Mouse (Mus musculus) liver, embryonic 14.5 days (tissue): ENCODE results near the gene Dync1i2. TPM values are rescaled to one million over a fixed set of nuclear protein-coding genes. Genes with fewer than 3 reads are reported as not detected.

Source experiments
- ATAC-seq: fragments of 200-750 bp; cut with Nextera tagmentation; 2 replicates; pipeline ENCODE4 v1.8.0; 2017; ENCODE audit warnings: moderate number of reproducible peaks, mild to moderate bottlenecking, moderate library complexity; ENCODE audit not compliant: insufficient read depth
- DNase-seq, 3 experiments: peaks; one replicate each; pipeline ENCODE4 v3.0.0-alpha.2; 2012 to 2013; ENCODE audit warnings: low read depth in 3 of 3, low spot score in 3 of 3
- H3K27ac ChIP-seq: fragments of 300-500 bp; sonication (generic); 2 replicates; pipeline ENCODE4 v1.5.1; 2014; ENCODE audit warnings: moderate library complexity, mild to moderate bottlenecking, control low read depth, inconsistent platforms
- H3K27me3 ChIP-seq: fragments of 300-500 bp; sonication (generic); 2 replicates; pipeline ENCODE4 v1.6.1; 2014; ENCODE audit warnings: mild to moderate bottlenecking, low read length, moderate library complexity; ENCODE audit not compliant: control insufficient read depth, insufficient read depth
- H3K36me3 ChIP-seq: fragments of 300-500 bp; sonication (generic); replicated peaks from 2 replicates; pipeline ENCODE4 v1.6.1; 2014; ENCODE audit warnings: low read depth; ENCODE audit not compliant: control insufficient read depth, insufficient read depth
- H3K4me1 ChIP-seq, 2 experiments: fragments of 200-500 bp in 1 of 2; fragments of 300-500 bp in 1 of 2; sonication (generic) in 1 of 2; replicated peaks; 2 replicates each; pipeline ENCODE4 v1.6.1; 2012 to 2014; ENCODE audit warnings: antibody characterized with exemption in 1 of 2, inconsistent platforms in 1 of 2, low read length in 1 of 2; ENCODE audit not compliant: control insufficient read depth in 2 of 2, insufficient read depth in 2 of 2
- H3K4me2 ChIP-seq: fragments of 300-500 bp; sonication (generic); 2 replicates; pipeline ENCODE4 v1.6.1; 2014; ENCODE audit warnings: low read depth, mild to moderate bottlenecking, control low read depth, moderate library complexity
- H3K4me3 ChIP-seq, 2 experiments: fragments of 200-500 bp in 1 of 2; fragments of 300-500 bp in 1 of 2; sonication (generic) in 1 of 2; 2 replicates each; pipeline ENCODE4 v1.5.1; 2012 to 2014; ENCODE audit warnings: low read depth in 2 of 2, low read length in 2 of 2, mild to moderate bottlenecking in 2 of 2, control low read depth in 1 of 2, inconsistent platforms in 1 of 2, moderate library complexity in 1 of 2; ENCODE audit not compliant: insufficient read depth in 1 of 2
- H3K9ac ChIP-seq: fragments of 300-500 bp; sonication (generic); replicated peaks from 2 replicates; pipeline ENCODE4 v1.6.1; 2014; ENCODE audit warnings: mild to moderate bottlenecking, control low read depth, moderate library complexity
- H3K9me3 ChIP-seq: fragments of 300-500 bp; sonication (generic); 2 replicates; pipeline ENCODE4 v1.6.1; 2016; ENCODE audit warnings: low read length, mixed read lengths; ENCODE audit not compliant: control insufficient read depth
- CTCF ChIP-seq: IDR thresholded peaks from 2 replicates; pipeline ENCODE4 v1.5.1; 2016; ENCODE audit warnings: antibody characterized with exemption, low read depth, control low read depth
- EP300 ChIP-seq: IDR thresholded peaks from 2 replicates; pipeline ENCODE4 v1.6.1; 2016; ENCODE audit warnings: antibody characterized with exemption, low read depth
- WGBS: fragments of 180-500 bp; shearing (Covaris S2); extraction: QIAGEN DNeasy Blood & Tissue Kit; methylation state at CpG from one replicate; pipeline ENCODE4 v1.1.7; 2014; ENCODE audit not compliant: insufficient replicate concordance; 5-methylcytosine and 5-hydroxymethylcytosine counted together
- polyA plus RNA-seq, 2 experiments: library from polyadenylated mRNA; depleted of rRNA in 1 of 2; stranded (reverse) in 1 of 2; unstranded in 1 of 2; fragments of >200 nt; fragmentation: Nextera tagmentation in 1 of 2; extraction: Ambion mirVana in 1 of 2; gene quantifications; 2 replicates each; pipeline versions ENCODE4 v1.2.1 to v1.2.3; 2012 to 2014

The Dync1i2 gene
- polyA plus RNA-seq, 2 experiments: 24.8 to 29.9 TPM

- TF ChIP-seq EP300: no peak
- 0 out of 2 replicates have a peak, but pooled peaks have one; percentile 3 for TF ChIP-seq CTCF
- Histone ChIP-seq H3K36me3 (peaks cover 9% of the 10 kb centered on the region), H3K4me3 (no peak overlapping the region), H3K27me3 (no peaks in the 10 kb centered on the region), H3K27ac (no peak overlapping the region), H3K4me1 (no peaks in the 10 kb centered on the region), H3K4me2 (no peak overlapping the region), H3K9me3 (no peaks in the 10 kb centered on the region), H3K9ac (no peak overlapping the region)
- ATAC-seq (no peak), DNase-seq (no peak)
- 82% methylated on average over 3 of the region's 3 CpGs for WGBS
Observed at GRCm38 (mm10) chr2:71245416-71245815, 33.9 kb downstream of the Dync1i2 start.

- no peak overlapping the region for H3K4me3 ChIP-seq
- TF ChIP-seq CTCF: no peak
- TF ChIP-seq EP300: no peak
- peaks cover 15% of the 10 kb centered on the region for H3K36me3 ChIP-seq
- H3K4me1 ChIP-seq: no peaks in the 10 kb centered on the region
- DNase-seq (no peak), ATAC-seq (no peak)
- H3K27ac ChIP-seq: no peak overlapping the region
- no peaks in the 10 kb centered on the region for H3K9me3 ChIP-seq
- 82% methylated on average over 5 of the region's 5 CpGs for WGBS
- no peak overlapping the region for H3K9ac ChIP-seq
- no peaks in the 10 kb centered on the region for H3K27me3 ChIP-seq
- no peak overlapping the region for H3K4me2 ChIP-seq
Observed at GRCm38 (mm10) chr2:71246096-71246495, 34.6 kb downstream of the Dync1i2 start.

- DNase-seq (no peak), ATAC-seq (no peak)
- Histone ChIP-seq H3K27me3 (no peaks in the 10 kb centered on the region), H3K27ac (no peak overlapping the region), H3K4me1 (no peaks in the 10 kb centered on the region), H3K36me3 (peaks cover 29% of the 10 kb centered on the region), H3K9ac (no peak overlapping the region), H3K9me3 (no peaks in the 10 kb centered on the region), H3K4me3 (no peak overlapping the region), H3K4me2 (no peak overlapping the region)
- TF ChIP-seq EP300 (0 out of 2 replicates have a peak, but pooled peaks have one; percentile 30), CTCF (no peak)
- WGBS: 11% methylated on average over 3 of the region's 3 CpGs
Observed at GRCm38 (mm10) chr2:71248071-71248470, 36.6 kb downstream of the Dync1i2 start.

GRCm38 (mm10) chr2:71250841-71251240 lies 39.3 kb downstream of the Dync1i2 start:
- H3K4me3 ChIP-seq: no peak overlapping the region
- WGBS: 72% methylated on average over 5 of the region's 5 CpGs
- H3K27ac ChIP-seq: no peak overlapping the region
- TF ChIP-seq EP300 (no peak), CTCF (peak; percentile 62)
- DNase-seq (no peak), ATAC-seq (no peak)
- no peaks in the 10 kb centered on the region for H3K27me3 ChIP-seq
- H3K9ac ChIP-seq: no peak overlapping the region
- H3K4me2 ChIP-seq: no peak overlapping the region
- H3K9me3 ChIP-seq: no peaks in the 10 kb centered on the region
- peaks cover 29% of the 10 kb centered on the region for H3K36me3 ChIP-seq
- peaks cover 0 to 5% of the 10 kb centered on the region in 2 experiments; a peak in 1 of 4 replicates for H3K4me1 ChIP-seq

GRCm38 (mm10) chr2:71254836-71255235 lies 43.3 kb downstream of the Dync1i2 start:
- no peak overlapping the region for H3K4me2 ChIP-seq
- H3K9ac ChIP-seq: no peak overlapping the region
- no peaks in the 10 kb centered on the region for H3K9me3 ChIP-seq
- peaks cover 34% of the 10 kb centered on the region for H3K36me3 ChIP-seq
- H3K4me1 ChIP-seq: peaks cover 0 to 5% of the 10 kb centered on the region in 2 experiments; a peak in 1 of 4 replicates
- no peak overlapping the region for H3K27ac ChIP-seq
- 62% methylated on average over 4 of the region's 4 CpGs for WGBS
- no peaks in the 10 kb centered on the region for H3K27me3 ChIP-seq
- TF ChIP-seq CTCF (no peak), EP300 (no peak)
- ATAC-seq (no peak), DNase-seq (no peak)
- no peak overlapping the region for H3K4me3 ChIP-seq
